Mouse (Mus musculus) skeletal muscle tissue, adult 2 months (tissue): ENCODE results near the gene Alyref.
"Not testable (repeated sequence)": the region's sequence is repeated elsewhere in the genome, so short reads cannot be mapped to it uniquely, and the experiment has no call there.

Experiments
- DNase-seq: peaks from one replicate; pipeline ENCODE4 v3.0.0-alpha.2; 2012; ENCODE audit warnings: low read depth, low spot score

Alyref gene

DNA sequence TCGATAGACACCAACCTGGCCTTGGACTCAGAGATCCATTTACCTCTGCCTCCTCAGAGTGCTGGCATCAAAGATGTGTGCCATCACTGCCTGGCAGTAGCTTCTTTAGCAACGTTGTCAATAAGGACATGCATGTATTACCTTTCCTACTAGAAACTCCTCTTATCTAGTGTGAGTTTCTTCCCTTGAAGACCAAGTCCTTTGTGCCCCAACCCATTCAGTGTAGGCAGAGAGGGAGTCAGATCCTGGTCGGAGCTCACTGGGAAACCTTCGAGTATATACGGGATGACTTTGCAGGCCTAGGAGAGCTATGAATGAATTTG is 23.9 kb downstream of the Alyref start:
- DNase-seq = no peak

DNA sequence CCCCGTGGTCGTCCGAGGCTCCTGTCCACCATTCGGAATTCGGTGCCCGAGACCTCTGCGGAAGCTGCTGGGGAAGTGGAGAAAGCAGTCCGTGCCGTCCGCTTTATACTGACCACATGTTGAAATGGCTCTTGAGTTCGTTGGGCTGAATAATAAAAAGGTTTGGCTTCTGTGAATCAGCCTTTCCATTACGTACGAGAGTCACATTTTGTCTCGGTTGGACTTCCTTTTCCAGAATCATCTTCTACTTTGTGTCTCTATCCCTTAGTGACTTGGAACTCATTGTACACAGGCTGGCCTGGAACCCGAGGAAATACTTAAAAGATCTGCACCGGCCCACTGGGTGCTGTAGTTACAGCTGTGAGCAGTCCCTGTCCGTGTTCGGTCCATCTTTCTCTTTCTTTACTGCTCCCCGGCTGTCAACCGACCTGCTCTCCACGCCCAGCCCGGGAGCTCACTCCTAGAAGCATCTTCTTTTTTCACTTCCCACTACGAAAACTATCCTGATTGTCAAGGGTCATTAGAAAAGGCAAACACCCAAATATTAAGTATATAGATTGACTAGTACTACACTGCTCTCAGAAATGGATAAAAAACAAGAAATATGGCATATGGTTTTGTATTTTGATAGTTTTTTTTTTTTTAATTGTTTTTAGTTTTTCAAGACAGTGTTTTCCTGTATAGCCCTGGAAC is 24.4 kb downstream of the Alyref start:
- no peak for DNase-seq

DNA sequence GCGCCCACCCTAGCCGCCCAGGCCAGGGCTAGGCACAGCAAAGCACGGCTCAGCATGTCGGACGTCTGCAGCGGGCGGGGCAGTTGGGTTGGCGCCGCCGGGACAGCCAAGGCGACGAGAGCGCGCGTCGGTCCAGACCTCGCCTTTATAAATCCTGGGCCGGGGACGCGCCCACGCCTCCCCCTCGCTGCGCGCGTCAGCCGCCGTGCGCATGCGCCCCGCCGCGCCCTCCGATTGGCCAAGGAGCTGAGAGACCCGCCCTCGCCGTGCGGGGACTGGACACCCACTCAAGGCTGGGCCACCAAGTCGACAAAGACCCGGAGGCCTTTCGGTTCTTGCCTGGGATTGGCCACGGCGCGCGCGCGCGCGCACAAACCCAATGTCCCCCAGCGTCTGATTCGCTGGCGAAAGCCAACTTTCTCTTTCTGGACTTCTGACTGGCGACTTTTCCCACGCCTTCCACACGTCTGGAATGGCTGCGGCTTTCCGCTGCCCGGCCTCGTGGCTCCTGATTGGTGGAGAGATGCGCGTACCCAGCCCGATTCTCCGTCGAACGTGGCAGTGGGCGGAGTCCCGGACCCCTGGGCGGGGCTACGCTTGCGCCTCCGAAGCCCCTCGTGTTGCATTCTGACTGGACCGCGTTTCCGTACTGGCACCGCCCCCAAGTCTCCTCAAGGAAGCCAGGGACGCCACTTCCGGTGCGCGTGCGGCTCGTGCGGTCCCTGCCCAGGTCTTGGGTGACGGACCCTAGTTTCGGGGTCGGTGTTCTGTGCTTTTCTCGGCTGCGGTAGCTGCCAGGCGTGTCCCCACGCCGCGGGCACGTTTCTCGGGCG is 25.2 kb downstream of the Alyref start, which contains the start of gene P4hb:
TSS of gene P4hb (minus strand) at position 502 of the 833 bp plus-strand sequence.
- DNase-seq = peak; percentile 100

DNA sequence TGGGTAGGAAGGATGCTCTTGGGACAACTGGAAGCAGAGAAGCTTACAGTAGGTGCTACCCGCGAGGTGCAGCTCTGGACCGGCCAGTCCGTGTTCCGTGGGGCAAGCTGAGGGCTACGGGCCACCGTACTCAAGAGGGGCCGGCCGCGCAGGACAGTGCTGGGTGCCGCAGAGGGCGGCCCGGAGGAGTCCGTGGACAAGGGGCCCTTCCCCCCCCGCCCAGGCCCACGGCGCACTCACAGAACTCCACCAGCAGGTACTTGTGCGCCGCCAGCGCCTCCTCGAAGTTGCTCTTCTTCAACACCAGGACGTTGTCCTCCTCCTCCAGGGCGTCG is 25.8 kb downstream of the Alyref start:
- no peak for DNase-seq

DNA sequence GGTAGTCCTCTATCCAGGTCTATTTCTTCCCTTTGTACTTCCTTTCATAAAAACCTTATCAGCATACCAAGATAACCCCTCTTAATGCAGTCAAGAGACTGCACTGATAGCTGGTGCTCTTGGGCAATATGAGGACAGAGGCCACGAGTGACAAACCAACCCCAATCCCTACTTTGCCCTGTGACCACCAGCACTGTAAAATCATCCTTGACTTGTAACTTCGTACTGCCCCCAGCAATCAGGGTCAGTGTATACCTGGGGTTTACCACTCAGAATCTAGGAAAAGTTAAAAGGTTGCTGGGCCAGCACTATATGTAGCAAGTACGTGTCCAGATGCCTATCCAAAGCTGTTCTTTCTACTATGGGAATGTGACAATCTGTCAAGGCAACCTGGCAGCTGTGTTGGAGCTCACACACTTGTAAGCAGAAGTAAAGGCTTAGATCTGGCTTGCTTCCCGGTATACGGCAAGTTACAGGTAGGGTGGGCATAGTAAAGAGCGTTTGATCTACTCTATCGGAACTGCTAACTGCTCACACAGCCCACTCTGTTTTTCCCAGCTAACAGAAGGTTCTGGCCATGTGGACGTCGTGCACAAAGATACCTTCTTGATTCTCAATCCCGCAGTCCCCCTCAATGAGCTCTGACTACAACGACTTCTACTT is 26.3 kb downstream of the Alyref start:
- DNase-seq = no peak

DNA sequence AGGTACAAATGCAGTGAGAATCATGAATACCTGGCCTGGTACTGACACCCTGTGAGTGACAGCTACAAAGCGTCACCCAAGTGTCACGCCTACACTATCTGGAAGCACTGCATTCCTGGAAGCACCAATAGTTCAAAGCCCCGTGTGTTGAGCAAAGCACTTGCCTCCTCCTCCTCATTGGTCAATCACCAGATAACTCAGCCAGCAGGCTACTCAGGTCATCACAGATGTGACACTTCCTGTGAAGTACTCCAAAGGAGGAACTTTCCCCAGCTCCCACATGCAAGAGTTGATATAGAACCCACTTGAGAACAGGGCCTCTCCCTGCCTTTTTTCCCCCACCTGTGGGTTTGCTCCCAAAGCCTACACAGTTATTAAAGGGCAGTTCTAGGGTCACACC is 27.0 kb downstream of the Alyref start:
- no peak for DNase-seq

DNA sequence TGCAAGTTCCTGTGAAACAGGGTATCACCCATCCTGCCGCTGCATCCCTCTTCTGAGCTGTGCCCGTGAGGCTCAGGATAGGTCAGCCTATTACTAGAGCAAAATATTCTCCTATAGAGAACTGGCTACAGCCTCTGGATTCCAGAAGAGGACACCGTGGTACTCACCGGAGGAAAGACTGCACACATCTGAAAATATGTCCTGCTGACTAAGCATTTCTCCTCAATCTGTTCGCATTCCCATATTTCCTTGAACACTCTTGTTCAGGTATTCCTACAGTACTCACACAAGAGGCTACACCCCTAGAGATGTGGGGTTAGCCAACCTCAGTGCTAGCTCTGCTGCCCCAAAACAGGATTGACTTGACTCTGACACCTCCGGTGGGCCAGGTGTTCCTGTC is 29.8 kb downstream of the Alyref start:
- DNase-seq = no peak

DNA sequence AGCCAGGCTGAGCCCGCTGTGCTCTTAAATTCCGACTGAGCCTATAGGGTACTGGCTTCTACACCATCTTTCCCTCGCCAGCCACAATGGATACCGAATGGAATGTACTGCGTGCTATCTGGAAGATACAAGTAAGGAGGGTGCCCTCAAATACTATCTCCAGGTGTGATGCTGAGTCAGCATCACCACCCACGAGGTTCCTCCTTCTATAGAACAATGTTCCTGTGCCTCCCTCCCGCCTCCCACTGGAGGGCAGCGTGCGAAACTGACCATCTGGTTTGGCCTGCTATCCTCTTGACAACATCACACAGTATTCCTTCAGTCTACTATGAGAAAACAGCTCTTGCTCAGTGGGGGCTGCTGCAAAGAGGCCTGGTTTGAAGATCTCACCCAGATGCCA is 33.1 kb downstream of the Alyref start:
- DNase-seq = no peak

DNA sequence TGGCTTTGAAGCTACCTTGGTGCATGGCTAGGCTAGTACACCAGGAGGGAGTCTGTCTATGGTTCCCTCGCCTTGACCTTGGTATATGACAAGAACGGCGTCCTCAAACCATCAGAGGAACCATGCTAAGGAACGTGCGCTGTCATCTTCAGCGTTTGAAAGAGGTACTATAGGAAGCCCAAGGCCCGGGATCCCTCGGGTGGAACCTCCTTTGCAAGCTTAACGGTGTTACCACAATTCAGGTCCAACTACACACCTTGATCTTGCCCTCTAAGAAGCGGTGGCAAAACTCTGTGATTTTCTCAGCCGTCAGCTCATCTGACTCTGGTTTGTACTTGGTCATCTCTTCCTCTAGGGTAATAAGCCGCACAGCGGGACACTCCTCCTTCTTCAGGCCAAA is 35.2 kb downstream of the Alyref start:
- no peak for DNase-seq

DNA sequence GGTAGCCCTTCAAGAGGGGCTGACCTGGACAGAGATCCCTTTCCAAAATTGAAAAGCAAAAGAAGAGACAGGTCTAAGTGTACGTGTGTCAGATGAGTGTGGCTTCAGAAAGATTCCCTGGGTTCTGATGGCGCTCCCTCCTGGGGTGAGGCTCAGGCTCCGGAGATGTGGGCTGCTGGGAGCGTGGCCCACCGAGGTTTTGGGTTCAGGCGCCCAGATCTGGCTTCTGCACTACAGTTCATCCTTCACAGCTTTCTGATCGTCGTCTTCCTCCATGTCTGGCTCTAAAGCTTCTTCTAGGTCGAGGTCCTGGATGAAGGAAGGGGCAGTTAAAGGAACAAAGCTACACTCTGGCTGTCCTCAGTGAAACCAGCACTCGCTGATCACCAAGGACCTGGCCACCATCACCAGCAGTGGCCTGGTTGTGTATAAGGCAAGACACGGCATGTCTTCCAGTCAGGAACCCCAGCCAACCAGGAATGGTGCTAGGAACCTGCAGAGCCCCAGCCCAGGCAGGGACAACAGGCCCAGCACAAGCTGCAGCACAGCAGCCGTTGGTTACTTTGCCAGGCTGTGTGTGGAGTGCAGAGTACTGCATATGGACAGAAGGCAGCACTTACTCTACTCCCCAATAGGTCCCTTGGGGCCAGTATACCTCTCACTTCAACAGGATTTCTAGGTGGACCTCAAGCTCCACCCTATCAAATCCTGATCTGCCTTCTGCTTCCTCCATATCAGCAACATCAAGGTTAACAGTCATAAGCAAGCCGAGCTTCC is 37.0 kb downstream of the Alyref start:
- no peak for DNase-seq

DNA sequence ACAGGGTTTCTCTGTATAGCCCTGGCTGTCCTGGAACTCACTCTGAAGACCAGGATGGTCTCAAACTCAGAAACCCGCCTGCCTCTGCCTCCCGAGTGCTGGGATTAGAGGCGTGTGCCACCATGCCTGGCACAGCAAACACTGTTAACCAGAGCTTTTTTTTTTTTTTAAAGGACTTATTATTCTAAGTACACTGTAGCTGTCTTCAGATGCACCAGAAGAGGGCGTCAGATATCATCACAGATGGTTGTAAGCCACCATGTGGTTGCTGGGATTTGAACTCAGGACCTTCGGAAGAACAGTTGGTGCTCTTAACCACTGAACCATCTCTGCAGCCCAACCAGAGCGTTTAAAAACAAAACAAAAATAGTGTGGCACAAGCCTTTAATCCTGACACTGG is 39.3 kb downstream of the Alyref start:
- DNase-seq = not testable (repeated sequence)

DNA sequence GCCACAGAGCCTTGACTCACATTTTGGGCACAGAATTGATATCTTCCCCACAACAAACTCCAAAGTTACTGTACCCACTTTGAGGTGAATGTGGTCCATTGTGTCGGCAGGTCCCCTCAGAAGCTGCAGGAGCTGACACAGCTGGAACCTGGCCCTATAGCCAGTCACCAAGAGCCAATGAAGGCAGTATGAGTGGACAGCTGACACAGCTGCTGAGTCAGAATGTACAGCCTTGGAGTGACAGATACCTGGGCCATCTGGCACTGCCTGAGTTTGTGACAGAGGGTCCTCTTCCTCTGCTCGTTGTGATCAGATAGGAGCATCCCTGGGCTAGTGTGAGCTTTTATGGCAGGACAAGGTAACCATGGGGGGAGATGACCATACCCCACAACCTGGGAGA is 42.9 kb downstream of the Alyref start:
- no peak for DNase-seq

DNA sequence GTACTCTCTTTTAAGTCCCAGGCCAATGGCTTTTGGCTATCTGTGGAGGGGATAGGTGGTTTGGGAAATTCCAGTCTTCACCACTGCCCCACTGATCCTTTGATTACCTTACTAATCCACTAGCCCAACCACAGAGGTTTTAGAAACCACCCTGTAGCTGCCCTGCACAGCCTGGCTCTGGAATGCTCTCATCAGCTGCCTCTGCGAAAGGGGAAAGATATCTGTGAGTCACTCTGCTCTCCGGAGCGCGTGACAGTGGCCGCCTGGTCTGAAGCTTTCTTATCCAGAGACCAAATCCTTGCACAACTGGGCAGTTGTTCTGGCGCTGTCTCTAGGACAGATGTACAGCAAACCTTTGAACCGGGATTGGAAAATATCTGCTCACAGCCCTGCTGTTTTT is 43.3 kb downstream of the Alyref start:
- DNase-seq = no peak

DNA sequence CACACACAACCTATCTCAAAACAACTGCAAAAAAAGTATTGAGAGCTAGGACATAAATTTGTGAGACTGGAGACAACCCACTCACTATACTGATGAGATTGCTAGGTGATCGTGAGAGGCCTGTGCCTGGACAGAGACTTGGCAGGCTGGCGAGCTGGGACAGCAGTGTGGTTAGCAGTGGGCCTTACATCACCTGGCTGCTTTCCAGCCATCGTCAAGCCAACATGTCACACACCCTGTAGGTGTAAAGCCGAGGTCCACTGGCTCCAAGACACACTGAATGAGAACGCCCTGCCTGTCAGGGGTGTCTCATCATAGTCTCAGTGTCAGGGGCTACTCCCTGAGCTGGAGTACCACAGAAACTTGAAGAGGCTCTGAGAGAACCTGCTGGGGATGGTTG is 45.4 kb downstream of the Alyref start:
- no peak for DNase-seq

DNA sequence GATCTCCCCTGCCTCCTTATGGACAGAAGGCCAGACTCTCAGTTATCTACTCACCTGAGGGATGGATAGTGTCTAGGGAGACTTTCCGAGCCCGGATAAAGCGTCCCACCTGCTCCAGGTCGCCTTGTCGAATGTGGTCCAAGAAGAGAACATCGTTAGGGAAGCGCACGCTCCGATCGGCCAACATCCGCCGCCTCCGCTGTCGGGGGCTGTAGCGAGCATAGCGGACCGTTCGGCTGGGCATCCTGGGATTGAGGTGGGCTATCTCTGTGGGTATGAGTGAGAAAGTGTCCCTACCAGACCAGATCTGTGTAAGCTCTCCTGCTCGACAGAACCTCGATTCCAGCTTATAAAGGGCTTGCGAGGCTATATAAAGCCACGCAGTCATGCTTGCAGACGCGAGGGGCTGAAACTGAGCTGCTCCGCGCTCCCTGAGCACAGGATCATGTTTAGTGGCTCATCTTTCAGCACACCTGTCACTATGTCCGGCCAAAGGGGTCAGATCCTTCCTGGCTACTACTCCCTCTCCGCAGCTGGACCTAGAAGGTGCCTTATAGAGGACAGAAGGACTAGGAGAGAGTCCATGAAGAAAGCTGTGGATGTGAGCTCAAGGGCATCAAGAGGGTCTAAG is 47.2 kb downstream of the Alyref start, which contains the start of gene Ppp1r27:
TSS of gene Ppp1r27 (minus strand) at position 323 of the 631 bp plus-strand sequence.
- DNase-seq = peak; percentile 94

DNA sequence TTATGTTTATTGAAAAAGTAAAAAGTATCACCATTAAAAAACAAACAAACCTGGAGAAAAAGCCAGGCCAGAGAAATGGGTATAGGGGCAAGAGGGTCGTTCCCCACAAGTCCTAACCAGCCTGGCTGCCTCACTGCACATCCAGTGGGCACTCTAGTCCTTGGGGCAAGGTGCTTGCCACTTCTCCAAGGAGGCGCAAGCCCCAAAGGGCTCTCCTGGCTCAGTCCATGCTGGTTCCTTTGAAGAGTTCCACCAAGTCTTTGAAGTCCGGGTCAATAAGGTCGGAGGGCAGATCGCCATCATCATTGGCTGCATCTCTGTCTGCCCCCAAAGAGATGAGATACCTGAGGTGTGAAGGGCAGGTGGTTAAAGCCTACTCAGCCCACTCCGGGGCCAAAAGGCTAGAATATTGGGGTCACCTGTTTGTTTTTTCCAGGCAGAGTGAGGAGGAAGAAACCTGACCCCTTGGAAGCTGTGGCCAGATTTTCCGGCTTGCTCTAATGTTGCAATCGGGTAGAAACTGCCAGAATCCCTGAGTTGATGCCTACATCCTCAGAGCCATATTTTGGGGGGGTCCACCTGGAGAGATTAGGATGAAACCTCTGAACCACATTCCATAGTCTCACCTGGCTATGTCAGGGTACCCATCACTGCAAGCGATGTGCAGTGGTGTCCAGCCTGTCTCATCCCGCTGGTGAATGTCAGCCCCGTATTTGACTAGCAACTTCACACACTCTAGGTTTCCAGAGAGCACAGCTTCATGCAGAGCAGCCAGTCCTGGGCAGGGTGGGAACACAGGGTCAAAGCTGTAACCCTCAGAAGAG is 48.0 kb downstream of the Alyref start:
- no peak for DNase-seq

DNA sequence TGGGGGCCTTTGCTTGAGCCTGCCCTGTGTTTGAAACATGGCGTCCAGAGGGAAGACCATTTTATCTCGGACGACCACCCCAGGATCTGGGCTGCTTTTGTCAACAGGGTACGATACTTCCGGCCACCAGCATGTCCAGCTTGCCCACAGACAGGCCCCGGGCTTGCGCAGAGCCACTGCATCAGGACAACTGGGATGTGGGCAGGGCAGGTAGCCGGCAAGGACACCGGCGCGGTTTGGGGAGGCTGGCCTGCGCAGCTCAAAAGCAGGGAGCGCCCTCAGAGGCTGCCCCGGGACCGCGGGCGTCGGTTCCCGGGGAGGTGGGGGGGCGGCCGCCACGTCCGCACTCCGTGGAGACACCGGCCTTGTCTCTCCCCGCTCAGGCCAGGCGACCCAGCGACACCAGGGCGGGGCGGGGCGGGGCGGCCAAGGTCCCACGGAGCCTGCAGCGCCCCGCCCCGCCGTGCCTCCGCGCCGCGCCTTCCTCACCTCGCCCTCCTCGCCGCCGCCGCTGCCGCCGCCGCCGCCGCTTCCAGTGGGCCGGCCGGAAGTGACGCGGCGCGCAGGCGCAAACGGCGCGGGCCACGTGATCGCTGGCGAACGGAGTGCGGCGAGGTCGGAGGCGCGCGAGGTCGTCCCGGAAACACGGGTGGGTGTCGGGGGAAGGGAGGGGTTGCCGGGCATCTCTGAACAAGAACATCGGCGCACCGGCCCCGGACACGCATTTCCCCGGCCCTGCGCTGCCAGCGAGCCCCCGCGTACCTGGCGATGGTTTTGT is 48.8 kb downstream of the Alyref start, which contains the start of gene Mcrip1:
TSS of gene Mcrip1 (minus strand) at position 560 of the 778 bp plus-strand sequence.
- peak; percentile 91 for DNase-seq

DNA sequence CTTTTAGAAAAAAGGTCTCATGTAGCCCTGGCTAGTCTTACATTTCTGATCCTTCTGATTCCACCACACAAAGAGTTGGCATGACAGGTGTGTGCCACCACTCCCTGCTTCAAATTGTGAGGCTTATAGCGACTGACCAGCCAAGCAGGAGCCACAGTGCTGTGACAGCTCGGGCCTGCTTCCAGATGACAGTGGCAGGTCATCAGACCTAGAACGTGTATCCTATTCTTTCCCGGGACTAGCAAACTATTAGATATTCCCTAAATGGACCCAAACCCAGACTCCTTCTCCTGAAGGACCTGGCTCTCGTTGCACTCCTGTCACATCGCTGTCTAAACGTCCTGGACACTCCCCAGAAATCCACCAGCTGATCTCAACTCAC is 49.4 kb downstream of the Alyref start:
- DNase-seq = no peak

DNA sequence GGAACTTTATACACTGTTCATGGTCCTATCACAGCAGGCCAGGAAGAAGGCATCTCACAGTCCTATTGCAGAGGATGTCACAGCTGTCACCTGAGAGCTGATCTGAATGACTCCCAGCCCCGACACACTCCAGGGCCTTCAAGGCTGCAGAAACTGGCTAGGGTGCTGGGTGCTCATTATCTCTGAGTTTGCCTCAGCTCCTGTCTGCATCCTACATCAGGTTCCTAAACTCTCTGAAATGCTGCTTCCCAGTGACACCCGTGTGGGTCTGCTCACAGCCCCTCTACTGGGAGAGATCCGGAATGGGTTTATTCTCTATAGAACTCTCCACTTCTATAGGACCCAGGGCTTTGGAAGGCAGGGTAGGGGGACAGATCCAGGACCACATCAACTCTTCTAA is 50.0 kb downstream of the Alyref start:
- no peak for DNase-seq

DNA sequence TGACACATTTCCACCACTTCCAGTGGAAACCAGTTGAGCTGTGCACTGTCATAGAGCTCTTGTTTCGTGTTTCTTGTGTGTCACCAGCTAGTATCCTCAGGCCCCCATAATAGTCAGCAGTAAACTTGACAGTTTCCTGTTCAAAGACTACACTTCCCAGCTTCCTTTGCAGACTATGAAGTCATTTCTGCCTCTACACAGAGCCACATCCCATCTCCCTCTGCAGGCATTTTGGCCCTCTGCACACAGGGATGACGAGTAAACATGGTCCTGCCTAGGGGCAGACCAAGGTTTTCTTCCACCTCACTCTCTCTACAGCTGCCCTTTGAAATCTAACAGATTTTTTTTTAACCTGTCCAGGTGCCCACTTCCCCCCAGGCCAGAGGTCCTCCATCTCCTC is 50.7 kb downstream of the Alyref start:
- no peak for DNase-seq
